Mouse (Mus musculus) mouse embryonic stem cell (cell line): ENCODE measurements at regions not wholly inside any gene's neighbourhood (a gene's known extent, or its start where the extent isn't known, plus 50 kb on each side); places are given as distances from the start of the nearest gene placed in this dataset.

Experiments
- in situ Hi-C, 2 experiments: fragments of 300-500 bp; cut with MboI; formaldehyde crosslinking; loops; 1 replicate in 1 of 2; 3 replicates in 1 of 2; pipeline ENCODE4 v1.14.3; 2019 to 2020; ENCODE audit warnings: low sequenced_read_pairs in 2 of 2, low pct_unique_long_range_greater_than_20kb in 1 of 2, mixed read lengths in 1 of 2; ENCODE audit not compliant: unreplicated experiment in 1 of 2

- in situ Hi-C loops = no loop called here
Observed at GRCm38 (mm10) chr1:167976708-167977107, 287.7 kb downstream of the Lmx1a start.

DNA sequence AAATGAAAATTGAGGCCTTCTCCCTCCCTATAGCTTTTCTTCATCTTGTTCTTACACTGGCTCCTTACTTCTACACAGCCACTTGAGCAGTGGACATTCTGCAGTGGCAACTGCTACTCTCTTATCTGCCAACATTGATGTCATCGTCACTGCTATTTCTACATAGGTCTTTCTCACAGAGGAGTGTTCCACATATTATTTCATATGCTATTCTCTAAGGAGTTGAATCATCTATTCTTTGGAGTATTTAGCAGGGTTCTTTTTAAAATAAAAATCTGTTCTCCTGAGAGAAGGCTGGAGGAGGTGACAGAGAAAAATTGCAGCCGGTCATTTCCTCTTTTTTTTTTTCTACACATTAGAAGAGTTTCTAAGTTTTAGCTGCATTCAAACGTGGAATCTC lies 290.1 kb downstream of the Lmx1a start:
- in situ Hi-C loops = no loop called here

GRCm38 (mm10) chr1:167979588-167979987 lies 290.6 kb downstream of the Lmx1a start:
- in situ Hi-C loops = no loop called here

GRCm38 (mm10) chr1:167981292-167981691 lies 292.3 kb downstream of the Lmx1a start:
- in situ Hi-C loops = no loop called here

DNA sequence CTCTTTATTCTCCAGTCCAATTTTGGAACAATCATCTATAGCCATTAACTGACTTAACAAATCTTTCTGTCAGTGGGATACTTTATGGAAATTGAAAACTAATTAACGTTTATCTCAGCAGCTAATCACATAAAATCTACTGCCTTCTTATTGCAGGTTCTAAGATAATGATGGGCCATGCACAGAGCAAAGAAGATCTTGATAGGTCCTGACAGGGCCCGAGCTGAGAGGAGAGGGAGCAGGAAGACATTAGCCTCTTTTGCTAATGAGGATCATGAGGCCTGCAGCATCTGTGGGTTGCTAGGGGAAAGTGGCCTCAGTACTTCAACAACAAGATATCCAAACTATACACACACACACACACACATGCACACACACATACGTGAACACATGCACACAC lies 318.4 kb downstream of the Lmx1a start:
- in situ Hi-C loops = no loop called here

DNA sequence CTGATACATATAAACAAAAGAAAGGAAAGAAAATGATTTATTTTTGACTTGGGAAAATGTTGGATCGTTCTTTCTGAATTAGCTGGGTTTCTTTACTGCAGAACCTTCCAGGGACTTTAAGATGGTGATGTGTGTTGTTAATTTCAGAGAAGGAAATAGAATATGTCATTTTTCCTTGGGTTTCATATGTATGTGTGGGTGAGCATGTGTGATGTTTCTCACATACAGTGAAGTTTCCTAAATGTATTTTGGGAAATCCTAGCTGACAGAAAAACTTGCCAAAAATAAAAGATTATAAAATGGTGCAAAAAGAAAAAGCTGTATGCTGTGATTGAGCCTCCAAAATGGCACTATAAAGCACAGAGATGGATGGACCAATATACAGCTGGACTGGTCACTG lies 319.2 kb downstream of the Lmx1a start:
- in situ Hi-C loops = no loop called here

GRCm38 (mm10) chr1:168010416-168010815 lies 321.4 kb downstream of the Lmx1a start:
- in situ Hi-C loops = no loop called here

GRCm38 (mm10) chr1:168012069-168012468 lies 323.0 kb downstream of the Lmx1a start:
- in situ Hi-C loops = no loop called here

GRCm38 (mm10) chr1:168012611-168013010 lies 323.6 kb downstream of the Lmx1a start:
- in situ Hi-C loops = no loop called here

DNA sequence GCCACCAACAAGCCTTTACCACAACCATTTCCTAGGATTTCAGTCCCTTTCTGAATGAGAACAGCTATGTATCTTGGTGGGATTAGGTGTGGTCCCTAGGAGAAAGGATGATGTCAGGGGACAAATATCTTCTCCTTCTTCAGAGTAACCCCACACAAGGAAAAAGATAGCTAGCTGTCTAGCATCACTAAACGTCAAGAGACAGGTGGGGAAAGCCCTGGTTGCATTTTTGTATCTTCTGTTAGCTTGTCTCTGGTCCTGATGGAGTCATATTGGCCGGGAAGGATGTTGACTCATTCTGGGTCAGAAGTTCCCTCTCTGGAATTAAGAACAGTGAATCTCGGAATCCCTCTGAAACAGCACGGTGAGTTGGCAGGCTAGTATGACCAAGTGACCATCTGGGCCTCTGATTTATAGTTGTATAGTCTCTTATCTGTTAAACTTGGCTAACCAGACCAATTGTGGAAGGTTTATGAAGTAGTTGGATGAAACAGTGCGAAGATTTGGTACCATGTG lies 327.4 kb downstream of the Lmx1a start:
- in situ Hi-C loops = no loop called here

DNA sequence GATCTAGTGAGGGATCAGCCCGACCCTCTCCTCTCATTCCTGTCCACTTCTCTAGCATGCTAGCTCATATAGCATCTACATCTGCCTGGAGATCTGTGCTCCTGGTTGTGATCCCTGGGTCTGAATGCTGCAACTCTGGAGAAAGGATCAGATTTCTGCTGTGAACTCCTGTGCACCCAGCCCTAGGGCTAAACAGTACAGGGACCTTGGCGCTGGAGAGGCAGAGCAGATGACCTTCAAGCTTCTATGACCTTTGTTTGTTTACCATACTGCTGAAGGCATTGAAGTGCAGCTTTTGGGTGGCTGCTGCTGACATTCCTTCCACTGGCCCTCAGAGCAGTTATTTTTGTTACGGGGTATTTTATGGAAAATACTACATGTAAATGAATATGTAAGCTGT lies 337.4 kb downstream of the Lmx1a start:
- in situ Hi-C loops = no loop called here

- in situ Hi-C loops = no loop called here
Observed at GRCm38 (mm10) chr1:168044765-168045164, 355.7 kb downstream of the Lmx1a start.

DNA sequence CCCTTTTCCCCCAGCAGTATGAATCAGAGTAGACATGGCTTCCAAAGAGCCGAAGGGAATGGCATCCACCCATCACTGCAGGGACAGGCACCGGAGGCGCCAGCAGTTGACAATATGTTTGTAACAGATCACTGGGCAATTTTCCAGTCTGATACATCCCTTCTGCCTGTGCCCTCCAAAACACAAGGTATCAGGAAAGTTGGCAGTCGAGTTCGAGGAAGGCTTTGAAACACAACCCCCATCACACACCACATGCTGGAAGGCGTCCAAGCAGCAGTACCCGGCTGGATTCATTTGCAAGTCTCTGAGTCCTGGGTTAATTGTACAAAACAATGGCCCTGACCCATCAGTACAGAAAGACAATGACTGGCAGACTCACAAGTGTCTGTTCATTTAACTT lies 357.3 kb downstream of the Lmx1a start:
- in situ Hi-C loops = no loop called here

DNA sequence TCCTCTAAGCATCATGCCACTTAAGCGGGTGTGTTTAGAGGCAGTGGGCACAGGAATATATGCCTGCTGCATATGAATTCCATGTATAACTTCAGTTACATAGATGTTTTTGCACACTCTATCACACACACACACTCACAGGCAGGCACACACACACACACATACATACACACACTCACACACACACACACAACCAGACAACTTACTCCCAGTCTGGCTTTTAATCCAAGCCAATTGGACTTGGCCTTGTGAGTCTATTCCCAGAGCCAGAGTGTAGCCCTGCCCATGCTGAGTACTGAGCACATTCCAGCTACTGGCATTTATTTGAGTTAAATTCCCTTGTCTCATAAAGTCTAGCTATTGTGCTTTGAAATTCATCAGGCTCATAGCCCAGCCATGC lies 357.7 kb downstream of the Lmx1a start:
- in situ Hi-C loops = no loop called here

- in situ Hi-C loops = no loop called here
Observed at GRCm38 (mm10) chr1:168049965-168050364, 360.9 kb downstream of the Lmx1a start.

- in situ Hi-C loops = no loop called here
Observed at GRCm38 (mm10) chr1:168056479-168056878, 367.4 kb downstream of the Lmx1a start.

DNA sequence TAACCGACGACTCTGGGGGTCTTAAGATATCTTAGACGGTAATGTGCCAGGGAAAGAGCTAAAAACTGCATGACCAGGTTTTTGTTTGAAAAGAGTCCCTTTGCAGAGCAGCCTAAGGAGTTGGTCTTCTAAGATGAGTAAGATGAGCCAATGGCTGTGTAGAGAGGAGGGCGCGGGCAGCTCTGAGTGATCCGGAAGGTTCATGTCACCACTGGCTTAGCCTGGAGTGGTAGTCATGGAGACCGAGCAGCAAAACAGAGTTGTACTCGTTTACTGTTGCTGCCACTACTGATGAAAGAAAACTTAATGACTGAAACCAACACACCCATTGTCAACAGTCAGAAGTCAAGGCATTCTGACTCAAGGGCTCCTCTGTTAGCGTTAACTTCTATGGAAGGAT lies 368.4 kb downstream of the Lmx1a start:
- in situ Hi-C loops = no loop called here

DNA sequence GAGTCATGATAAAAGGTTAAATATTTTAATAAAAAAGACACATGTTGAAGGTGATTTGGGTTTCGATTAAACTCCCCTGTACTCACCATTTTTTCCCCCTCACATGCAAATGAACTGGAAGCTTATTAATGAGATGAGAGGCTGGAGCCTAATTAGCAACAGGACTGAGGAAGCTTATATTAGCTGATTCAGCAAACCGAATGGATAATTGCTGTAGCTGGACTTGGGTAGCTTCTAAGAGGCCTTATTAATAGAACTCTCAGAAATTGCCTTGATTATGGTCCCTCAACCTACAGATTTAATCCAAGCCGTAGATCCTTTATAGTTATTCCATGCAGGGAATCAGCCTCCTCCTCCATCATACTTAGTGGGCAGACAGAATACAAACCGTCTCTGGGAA lies 369.7 kb downstream of the Lmx1a start:
- in situ Hi-C loops = no loop called here

DNA sequence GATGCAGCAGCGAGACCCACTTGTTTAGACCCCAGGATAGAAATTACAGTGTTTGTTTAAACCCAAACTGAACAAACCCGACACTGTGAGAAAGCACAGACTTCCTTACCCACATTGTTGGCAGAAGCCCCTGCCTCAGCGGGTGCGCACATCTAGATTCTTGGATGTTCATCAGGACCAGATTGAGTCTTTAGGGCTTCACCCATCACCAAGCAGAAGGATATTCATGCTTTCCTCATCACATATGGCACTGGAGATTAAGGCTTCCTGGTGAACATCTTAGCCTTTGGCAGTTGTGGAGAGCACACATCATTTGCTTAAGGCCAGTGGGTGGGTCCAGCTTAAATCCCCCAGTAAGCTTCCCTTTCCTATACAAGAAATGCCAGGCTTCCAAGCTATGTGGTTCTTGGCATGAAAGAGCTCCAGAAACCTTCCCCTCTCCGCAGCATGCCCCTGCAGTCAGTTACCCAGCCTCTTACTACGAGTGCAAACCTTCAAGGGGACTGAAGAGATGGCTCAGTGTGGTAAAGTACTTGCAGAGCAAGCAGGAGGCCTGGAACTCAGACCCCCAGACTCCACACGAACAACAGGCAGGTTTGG lies 367.9 kb downstream of the Pbx1 start:
- in situ Hi-C loops = no loop called here

DNA sequence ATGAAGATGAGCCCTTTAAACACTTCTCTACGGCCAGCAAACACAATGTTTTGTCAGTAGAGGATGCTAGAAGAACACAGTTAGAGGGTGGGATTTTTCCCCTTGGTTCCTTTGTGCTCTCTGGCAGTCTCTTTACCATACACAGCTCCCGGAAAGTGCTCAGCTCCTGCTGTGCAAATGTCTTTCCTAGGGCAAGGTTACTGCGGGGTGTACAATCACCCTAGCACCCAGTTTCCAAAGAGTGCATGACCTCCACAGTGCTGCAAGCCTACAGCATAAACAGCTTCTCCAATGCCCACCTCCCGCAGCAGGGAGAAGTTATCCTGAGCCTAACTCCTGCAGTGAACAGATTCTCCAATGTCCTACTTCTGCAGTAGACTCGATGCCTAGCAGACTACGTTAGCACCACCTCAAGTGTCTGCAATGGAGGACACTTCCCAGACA lies 366.4 kb downstream of the Pbx1 start:
- in situ Hi-C loops = no loop called here

DNA sequence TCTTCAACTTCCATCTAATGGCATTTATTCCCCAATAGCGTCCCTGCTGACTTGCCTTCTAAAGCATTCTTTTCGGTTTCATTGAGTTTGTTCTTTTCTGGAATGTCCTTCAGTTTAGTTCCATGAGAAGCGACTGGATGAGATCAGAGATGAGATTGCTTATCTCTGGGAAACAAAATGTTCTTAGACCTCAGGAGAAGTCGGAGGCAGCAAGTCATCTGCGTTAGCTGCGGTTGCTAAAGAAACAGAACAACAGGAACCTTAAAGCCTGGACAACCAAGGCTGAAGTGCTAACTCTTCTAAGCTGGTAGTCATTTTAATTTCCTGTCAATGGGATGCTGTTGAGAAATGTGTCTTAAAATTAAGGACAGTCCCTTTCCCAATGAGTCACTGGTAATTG lies 365.3 kb downstream of the Pbx1 start:
- in situ Hi-C loops = no loop called here
